18 mouse cellular contexts compared by ENCODE assay signal in the genomic region with DNA sequence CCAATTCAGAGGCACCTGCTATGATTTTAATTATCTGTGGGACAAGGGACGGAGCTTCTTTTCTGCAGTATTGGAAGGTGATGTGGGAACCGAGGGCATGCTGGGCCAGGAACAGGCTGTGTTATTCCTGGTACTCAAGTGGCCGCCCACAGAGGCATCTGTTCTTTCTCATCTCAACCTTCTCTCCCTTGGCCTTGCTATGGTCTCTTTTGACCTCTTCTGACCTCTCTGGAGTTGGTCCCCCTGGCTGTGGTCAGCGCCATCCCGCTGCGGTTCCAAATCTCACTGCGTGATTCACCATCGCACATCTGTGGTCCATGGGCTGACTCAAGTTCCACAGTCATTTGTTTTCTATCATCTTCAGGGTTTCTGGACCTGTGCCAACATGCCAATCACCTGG.
A peak's percentile ranks its signal among the peaks of the same experiment; 100 is the strongest.
DNase-seq lines count a peak whose midpoint lies in the region; ATAC-seq lines count a peak whose summit lies in the region.
"Had no signal": no experiment of that assay in that cellular context is flagged by ENCODE, and none has a peak within 500 bp of the region (broad histone marks: within the 10 kb centered on the region; RNA-seq: fewer than 3 reads in every experiment).

No protein-coding gene starts in this region.

- H3K27ac ChIP-seq in heart, embryonic 11.5 days (ENCODE audit: low read depth, low read length), result no peak overlapping the region
- H3K27ac ChIP-seq in heart, embryonic 16.5 days (ENCODE audit: low read length), result no peak overlapping the region
- H3K27ac ChIP-seq: embryonic facial prominence, embryonic 15.5 days; forebrain, embryonic 15.5 days; heart, embryonic 13.5 days; layer of hippocampus, adult 2 months; neural tube, embryonic 13.5 days; stomach, postnatal 0 days had no signal

- WGBS in heart, embryonic 11.5 days (ENCODE audit: insufficient replicate concordance), result 55% methylated on average over 8 of the region's 8 CpGs
- 49% methylated on average over 8 of the region's 8 CpGs for whole genome bisulfite sequencing in heart, embryonic 16.5 days

- H3K27me3 ChIP-seq in heart, embryonic 11.5 days (ENCODE audit: control insufficient read depth, insufficient read depth, low read length), result no peaks in the 10 kb centered on the region
- H3K27me3 ChIP-seq in heart, embryonic 16.5 days (ENCODE audit: control insufficient read depth, insufficient read depth, low read length), result no peaks in the 10 kb centered on the region
- H3K27me3 ChIP-seq: embryonic facial prominence, embryonic 15.5 days; forebrain, embryonic 15.5 days; heart, embryonic 13.5 days; neural tube, embryonic 13.5 days had no signal

- H3K4me3 ChIP-seq in heart, embryonic 11.5 days (ENCODE audit: low read depth, low read length), result no peak overlapping the region
- no peak overlapping the region for H3K4me3 ChIP-seq in heart, embryonic 16.5 days (ENCODE audit: low read length)
- H3K4me3 ChIP-seq: embryonic facial prominence, embryonic 15.5 days; forebrain, embryonic 15.5 days; heart, embryonic 13.5 days; layer of hippocampus, adult 2 months; neural tube, embryonic 13.5 days had no signal

- H3K4me2 ChIP-seq in heart, embryonic 11.5 days, result no peak overlapping the region
- H3K4me2 ChIP-seq in heart, embryonic 16.5 days (ENCODE audit: low read depth, low read length), result no peak overlapping the region
- H3K4me2 ChIP-seq: embryonic facial prominence, embryonic 15.5 days; forebrain, embryonic 15.5 days; heart, embryonic 13.5 days; neural tube, embryonic 13.5 days had no signal

- H3K9me3 ChIP-seq in heart, embryonic 11.5 days (replicated peaks; ENCODE audit: control insufficient read depth, low read length), result no peaks in the 10 kb centered on the region
- H3K9me3 ChIP-seq in heart, embryonic 16.5 days (replicated peaks; ENCODE audit: control insufficient read depth, low read length), result no peaks in the 10 kb centered on the region
- H3K9me3 ChIP-seq: embryonic facial prominence, embryonic 15.5 days; forebrain, embryonic 15.5 days; heart, embryonic 13.5 days; neural tube, embryonic 13.5 days had no signal

- ATAC-seq in heart, embryonic 11.5 days (replicated peaks; ENCODE audit: insufficient number of reproducible peaks, low FRiP score, low TSS enrichment), result no peak
- peak; percentile 58 for ATAC-seq in heart, embryonic 16.5 days (replicated peaks; ENCODE audit: extremely low read depth, insufficient read depth, low FRiP score)
- no peak for ATAC-seq in megakaryocyte progenitor cell, adult 5-6 weeks (replicated peaks; ENCODE audit: poor library complexity)
- ATAC-seq: activated CD4-positive, CD25-positive, alpha-beta regulatory T cell, adult 4 months; CD4-positive, CD25-positive, alpha-beta regulatory T cell, adult 4 months; forebrain, embryonic 15.5 days had no signal

- DNase-seq in heart, adult 18-20 months, result peak; percentile 62 to 71
- peak; percentile 24 to 35 for DNase-seq in cerebellum, postnatal 25 days
- DNase-seq in Muller cell, postnatal 12 days (ENCODE audit: inconsistent ontology term), result no peak
- no peak for DNase-seq in spleen, adult 18-20 months
- DNase-seq in frontal cortex, postnatal 14 days (ENCODE audit: low spot score in 2 of 2), result no peak
- DNase-seq: kidney, adult 9 months; lung, adult 18-20 months had no signal

- no peaks in the 10 kb centered on the region for H3K36me3 ChIP-seq in heart, embryonic 11.5 days (ENCODE audit: control insufficient read depth, insufficient read depth, low read length)
- H3K36me3 ChIP-seq in heart, embryonic 16.5 days (ENCODE audit: control insufficient read depth, insufficient read depth), result no peaks in the 10 kb centered on the region
- H3K36me3 ChIP-seq: embryonic facial prominence, embryonic 15.5 days; forebrain, embryonic 15.5 days; heart, embryonic 13.5 days; neural tube, embryonic 13.5 days had no signal

- peaks cover 4% of the 10 kb centered on the region; the same call in 1 of the 2 replicates for H3K4me1 ChIP-seq in heart, embryonic 11.5 days (ENCODE audit: control insufficient read depth, insufficient read depth, low read length)
- H3K4me1 ChIP-seq in heart, embryonic 16.5 days (ENCODE audit: control insufficient read depth, insufficient read depth, low read length), result peaks cover 11% of the 10 kb centered on the region

- no peak overlapping the region for H3K9ac ChIP-seq in heart, embryonic 11.5 days (ENCODE audit: low read depth, low read length)
- H3K9ac ChIP-seq in heart, embryonic 16.5 days (ENCODE audit: low read length), result no peak overlapping the region
- H3K9ac ChIP-seq: embryonic facial prominence, embryonic 15.5 days; forebrain, embryonic 15.5 days; heart, embryonic 13.5 days; neural tube, embryonic 13.5 days had no signal

Comparison
In these comparisons a context has a peak if more than half of its experiments do, and no peak if none do; other contexts are left out.
1. DNase-seq: peak in heart, adult 18-20 months (2 of 2) and cerebellum, postnatal 25 days (2 of 2); none in Muller cell, postnatal 12 days (single experiment), spleen, adult 18-20 months (0 of 2) and frontal cortex, postnatal 14 days (0 of 2).